Mouse (Mus musculus) adipocyte (in vitro differentiated cells): ENCODE data around the gene St6gal1.

Experiments
- DNase-seq: peaks from one replicate; pipeline ENCODE4 v3.0.0-alpha.2; 2016; ENCODE audit warnings: low spot score

St6gal1 gene

GRCm38 (mm10) chr16:23337317-23337716 is 112.8 kb downstream of the St6gal1 start:
- peak; percentile 54 for DNase-seq

GRCm38 (mm10) chr16:23341254-23341653 is 116.7 kb downstream of the St6gal1 start:
- no peak for DNase-seq

- DNase-seq = no peak
Observed at GRCm38 (mm10) chr16:23350802-23351201, 126.3 kb downstream of the St6gal1 start.

DNA sequence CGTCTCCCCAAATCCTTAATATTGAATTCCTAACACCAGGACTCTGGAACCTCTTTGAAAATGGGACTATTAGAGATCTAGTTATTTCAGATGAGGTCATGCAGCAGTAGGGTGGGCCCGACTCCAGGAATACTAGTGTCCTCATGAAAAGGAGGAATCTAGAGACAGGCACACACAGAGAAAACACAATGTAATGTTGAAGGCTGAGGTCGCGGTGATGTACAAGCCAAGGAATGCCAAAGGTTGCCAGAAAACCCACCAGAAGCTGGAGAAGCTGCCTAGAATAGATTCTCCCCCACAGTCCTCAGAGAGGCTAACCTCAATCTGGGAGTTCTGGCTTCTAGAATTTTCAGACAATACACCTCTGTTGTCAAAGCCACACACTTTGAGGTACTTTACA is 136.5 kb downstream of the St6gal1 start:
- DNase-seq = no peak

DNA sequence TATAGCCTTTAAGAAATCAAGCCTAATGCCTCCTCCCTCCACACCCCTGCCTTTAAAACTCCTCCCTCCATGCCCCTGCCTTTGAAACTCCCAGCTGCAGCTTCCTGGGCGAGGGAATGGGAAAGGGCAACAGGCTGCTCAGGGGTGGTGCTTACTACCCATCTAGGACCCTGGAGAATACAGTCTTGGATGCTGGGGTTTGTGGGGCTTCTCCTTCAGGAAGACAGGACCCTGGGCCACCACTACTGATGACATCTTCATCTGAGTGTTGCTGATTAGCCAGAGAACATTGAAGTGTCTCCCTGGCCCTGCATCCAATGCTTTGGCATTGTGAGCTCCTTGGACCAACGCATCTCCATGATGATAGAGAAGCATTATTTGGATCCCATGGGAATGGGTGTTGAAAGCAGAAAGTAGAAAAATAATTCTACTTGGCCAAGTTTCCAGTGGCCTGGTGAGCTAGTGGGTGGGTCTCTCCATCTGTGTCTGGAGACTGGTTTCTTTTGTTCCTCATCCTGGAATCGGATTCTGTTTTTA is 137.0 kb downstream of the St6gal1 start:
- no peak for DNase-seq

DNA sequence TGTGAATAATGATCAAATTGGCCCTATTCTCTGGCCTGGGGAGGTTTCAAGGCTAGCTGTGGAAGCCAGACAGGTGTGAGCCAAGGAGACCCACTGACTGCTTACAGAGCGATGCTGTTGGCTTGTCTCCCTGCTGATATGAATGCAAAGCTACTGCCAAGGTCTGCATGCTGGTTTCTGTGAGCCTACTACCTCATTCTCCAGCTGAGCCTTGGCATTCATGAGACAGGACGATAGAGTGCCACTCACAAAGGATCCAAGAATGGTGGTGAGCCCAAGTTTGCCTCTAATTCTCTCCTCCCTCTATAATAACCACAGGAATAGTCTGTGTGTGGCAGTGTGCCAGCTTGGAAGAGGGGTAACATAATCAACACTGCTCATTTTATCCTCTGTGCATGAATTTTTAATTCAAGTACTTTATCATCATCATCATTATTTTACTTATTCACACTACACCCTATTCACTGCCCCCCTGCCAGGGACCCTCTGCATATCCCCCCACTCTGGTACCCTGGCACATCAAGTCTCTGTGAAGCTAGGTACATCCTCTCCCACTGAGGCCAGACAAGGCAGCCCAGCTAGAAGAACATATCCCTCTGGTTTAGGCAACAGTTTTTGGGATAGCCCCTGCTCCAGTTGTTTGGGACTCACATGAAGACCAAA is 139.9 kb downstream of the St6gal1 start:
- DNase-seq = no peak

- peak; percentile 11 for DNase-seq
Observed at GRCm38 (mm10) chr16:23369124-23369523, 144.6 kb downstream of the St6gal1 start.

GRCm38 (mm10) chr16:23370724-23371123 is 146.2 kb downstream of the St6gal1 start:
- DNase-seq = no peak

GRCm38 (mm10) chr16:23372340-23372739 is 147.8 kb downstream of the St6gal1 start:
- no peak for DNase-seq

GRCm38 (mm10) chr16:23374068-23374467 is 149.5 kb downstream of the St6gal1 start:
- DNase-seq = no peak

- peak; percentile 42 for DNase-seq
Observed at GRCm38 (mm10) chr16:23374938-23375337, 150.4 kb downstream of the St6gal1 start.

DNA sequence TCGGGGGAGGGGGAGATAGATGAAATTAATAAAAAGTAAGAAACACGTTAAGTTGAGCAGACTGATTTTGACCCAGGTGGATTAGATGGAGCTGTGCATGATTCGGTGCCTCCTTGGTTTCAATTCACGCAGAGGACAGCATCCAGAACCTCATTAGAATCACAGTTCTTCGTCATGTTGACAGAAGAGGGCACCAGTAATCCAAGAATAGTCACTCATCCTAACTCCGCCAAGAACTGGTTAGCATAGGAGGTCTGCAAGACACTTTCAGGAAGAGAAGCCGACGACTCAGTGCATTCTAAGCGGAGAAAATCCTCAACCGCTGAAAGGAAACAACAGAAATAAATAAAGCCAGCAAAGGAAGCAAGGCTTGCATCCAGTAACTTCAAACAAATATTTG is 151.6 kb downstream of the St6gal1 start:
- DNase-seq = peak; percentile 8

- no peak for DNase-seq
Observed at GRCm38 (mm10) chr16:23379536-23380230, 155.1 kb downstream of the St6gal1 start.

DNA sequence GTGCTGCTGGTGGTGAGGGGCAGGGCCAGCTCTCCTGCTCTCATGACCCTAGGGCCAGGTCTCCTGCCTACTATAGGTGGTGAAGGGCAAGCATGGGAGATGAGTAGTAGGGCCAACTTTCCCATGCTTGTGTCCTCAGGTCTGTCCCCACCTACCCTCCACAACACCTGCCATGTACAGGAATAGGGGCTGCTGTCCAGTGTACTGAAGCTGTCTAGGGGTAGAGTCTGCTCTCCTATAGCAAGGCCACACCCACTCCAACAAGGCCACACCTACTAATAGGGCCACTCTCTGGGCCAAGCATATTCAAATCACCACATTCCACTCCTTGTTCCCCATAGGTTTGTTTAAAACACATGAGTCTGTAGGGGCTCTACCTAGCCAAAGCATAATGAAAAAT is 159.8 kb downstream of the St6gal1 start:
- DNase-seq = no peak

GRCm38 (mm10) chr16:23397931-23398330 is 173.4 kb downstream of the St6gal1 start:
- DNase-seq = no peak

DNA sequence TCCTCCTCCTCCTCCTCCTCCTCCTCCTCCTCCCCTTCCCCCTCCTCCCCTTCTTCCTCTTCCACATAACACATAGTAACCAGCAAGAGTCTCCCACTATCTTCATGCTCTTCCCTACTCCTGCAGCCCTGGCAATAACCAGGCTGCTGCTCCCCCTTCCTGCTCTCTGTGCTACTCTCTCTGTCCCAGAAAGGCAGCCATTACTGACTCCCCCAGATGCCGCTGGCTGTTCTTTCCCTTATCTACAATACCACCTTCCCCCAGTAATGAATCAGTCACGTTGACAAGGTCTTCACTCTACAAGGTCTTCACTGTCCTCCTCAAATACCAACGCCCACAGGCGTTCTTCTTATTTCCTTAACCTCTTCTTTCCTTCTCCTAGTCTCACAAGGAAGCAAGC is 176.9 kb downstream of the St6gal1 start:
- DNase-seq = no peak

GRCm38 (mm10) chr16:23401959-23402358 is 177.4 kb downstream of the St6gal1 start:
- no peak for DNase-seq

GRCm38 (mm10) chr16:23403008-23403755 is 178.6 kb downstream of the St6gal1 start:
- peak; percentile 85 for DNase-seq
